Mouse (Mus musculus) small intestine, adult 2 months (tissue): ENCODE measurements around the gene Mtmr3. TPM values are rescaled to one million over a fixed set of nuclear protein-coding genes. Genes with fewer than 3 reads are reported as not detected.

ENCODE experiments used
- H3K27ac ChIP-seq: fragments of 200-500 bp; 2 replicates; pipeline ENCODE4 v1.5.1; 2012; ENCODE audit warnings: low read depth, low read length, control low read depth, inconsistent platforms; ENCODE audit not compliant: insufficient read depth
- H3K27me3 ChIP-seq: fragments of 200-500 bp; 2 replicates; pipeline ENCODE4 v1.6.1; 2012; ENCODE audit warnings: mild to moderate bottlenecking, moderate library complexity, low read length, inconsistent platforms; ENCODE audit not compliant: control insufficient read depth, insufficient read depth
- H3K36me3 ChIP-seq: fragments of 200-500 bp; 2 replicates; pipeline ENCODE4 v1.6.1; 2012; ENCODE audit warnings: mild to moderate bottlenecking, low read length, control low read depth, inconsistent platforms; ENCODE audit not compliant: control insufficient read depth, insufficient read depth
- H3K4me1 ChIP-seq: fragments of 200-500 bp; 2 replicates; pipeline ENCODE4 v1.6.1; 2012; ENCODE audit warnings: low read length, inconsistent platforms, mixed read lengths; ENCODE audit not compliant: control insufficient read depth, insufficient read depth, insufficient read length
- H3K4me3 ChIP-seq: fragments of 200-500 bp; 2 replicates; pipeline ENCODE4 v1.5.1; 2012; ENCODE audit warnings: low read depth, mild to moderate bottlenecking, control low read depth, inconsistent platforms, low read length, moderate library complexity
- CTCF ChIP-seq: fragments of 200-500 bp; IDR thresholded peaks from 2 replicates; pipeline ENCODE4 v1.5.1; 2012; ENCODE audit warnings: low read depth, mild to moderate bottlenecking, control low read depth, inconsistent platforms, low read length, moderate library complexity, mixed read lengths; ENCODE audit not compliant: insufficient replicate concordance, insufficient read length; ENCODE audit errors: extremely low read depth
- POLR2A ChIP-seq: fragments of 200-500 bp; IDR thresholded peaks from 2 replicates; pipeline ENCODE4 v1.6.1; 2012; ENCODE audit warnings: low read depth, mild to moderate bottlenecking, control low read depth, inconsistent platforms, low read length, moderate library complexity
- WGBS: fragments of 180-500 bp; shearing (Covaris S2); methylation state at CpG from one replicate; pipeline ENCODE4 v1.1.7; 2018; 5-methylcytosine and 5-hydroxymethylcytosine counted together
- polyA plus RNA-seq: library from polyadenylated mRNA; depleted of rRNA; stranded (reverse); fragments of >200 nt; gene quantifications from 2 replicates; pipeline ENCODE4 v1.2.3, GENCODE M21; 2012

Mtmr3 gene
- polyA plus RNA-seq, 1 experiment = 19.6 TPM

- no peak for TF ChIP-seq POLR2A
- no peak for TF ChIP-seq CTCF
- Histone ChIP-seq H3K27ac (no peak overlapping the region), H3K27me3 (no peaks in the 10 kb centered on the region), H3K4me3 (no peak overlapping the region), H3K36me3 (no peaks in the 10 kb centered on the region), H3K4me1 (peaks cover 11% of the 10 kb centered on the region; the same call in 1 of the 2 replicates)
- WGBS = 71% methylated on average over 5 of the region's 5 CpGs
Observed at GRCm38 (mm10) chr11:4634395-4634794, 39.7 kb upstream of the Mtmr3 start.

GRCm38 (mm10) chr11:4633420-4633819, 38.8 kb upstream of the Mtmr3 start:
- Histone ChIP-seq H3K27me3 (no peaks in the 10 kb centered on the region), H3K4me3 (no peak overlapping the region), H3K4me1 (peaks cover 5% of the 10 kb centered on the region; the same call in 1 of the 2 replicates), H3K36me3 (no peaks in the 10 kb centered on the region), H3K27ac (no peak overlapping the region)
- WGBS = 69% methylated on average over 2 of the region's 2 CpGs
- TF ChIP-seq CTCF = no peak
- TF ChIP-seq POLR2A = no peak

DNA sequence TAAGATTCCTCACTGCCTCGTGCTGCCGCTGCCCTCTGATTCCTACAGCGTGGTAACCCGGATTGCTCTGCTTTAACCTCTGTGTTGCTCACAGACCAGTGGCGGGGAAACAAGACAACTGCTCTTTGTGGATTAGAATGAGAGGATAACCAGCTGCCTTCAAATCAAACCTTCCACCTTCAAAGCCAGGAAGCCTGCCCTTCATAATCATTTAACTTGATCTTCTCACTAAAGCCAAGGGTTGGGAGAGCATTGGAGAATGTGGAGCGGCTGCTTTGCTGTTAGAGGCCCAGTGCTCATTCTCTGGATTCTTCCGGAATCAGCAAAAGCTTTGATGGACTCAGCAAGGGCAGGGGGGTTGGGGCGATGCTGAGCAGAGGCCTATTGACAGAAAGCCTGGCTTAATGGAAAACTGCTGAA, 35.2 kb upstream of the Mtmr3 start:
- no peaks in the 10 kb centered on the region for H3K27me3 ChIP-seq
- H3K27ac ChIP-seq = no peak overlapping the region
- no peak for TF ChIP-seq POLR2A
- TF ChIP-seq CTCF = no peak
- WGBS = 66% methylated on average over 8 of the region's 8 CpGs
- no peak overlapping the region for H3K4me3 ChIP-seq
- no peaks in the 10 kb centered on the region for H3K4me1 ChIP-seq
- H3K36me3 ChIP-seq = no peaks in the 10 kb centered on the region

GRCm38 (mm10) chr11:4627636-4628035, 33.0 kb upstream of the Mtmr3 start:
- 59% methylated on average over 7 of the region's 7 CpGs for WGBS

GRCm38 (mm10) chr11:4625931-4626330, 31.3 kb upstream of the Mtmr3 start:
- no peak overlapping the region for H3K27ac ChIP-seq
- no peaks in the 10 kb centered on the region for H3K27me3 ChIP-seq
- no peaks in the 10 kb centered on the region for H3K4me1 ChIP-seq
- H3K4me3 ChIP-seq = no peak overlapping the region
- H3K36me3 ChIP-seq = no peaks in the 10 kb centered on the region
- TF ChIP-seq POLR2A (no peak), CTCF (no peak)
- WGBS = 82% methylated on average over 7 of the region's 7 CpGs

More at GRCm38 (mm10) chr11:4627636-4628035, 33.0 kb upstream of the Mtmr3 start:
- Histone ChIP-seq H3K27me3 (no peaks in the 10 kb centered on the region), H3K36me3 (no peaks in the 10 kb centered on the region), H3K4me3 (no peak overlapping the region), H3K4me1 (no peaks in the 10 kb centered on the region), H3K27ac (no peak overlapping the region)
- no peak for TF ChIP-seq POLR2A
- no peak for TF ChIP-seq CTCF

DNA sequence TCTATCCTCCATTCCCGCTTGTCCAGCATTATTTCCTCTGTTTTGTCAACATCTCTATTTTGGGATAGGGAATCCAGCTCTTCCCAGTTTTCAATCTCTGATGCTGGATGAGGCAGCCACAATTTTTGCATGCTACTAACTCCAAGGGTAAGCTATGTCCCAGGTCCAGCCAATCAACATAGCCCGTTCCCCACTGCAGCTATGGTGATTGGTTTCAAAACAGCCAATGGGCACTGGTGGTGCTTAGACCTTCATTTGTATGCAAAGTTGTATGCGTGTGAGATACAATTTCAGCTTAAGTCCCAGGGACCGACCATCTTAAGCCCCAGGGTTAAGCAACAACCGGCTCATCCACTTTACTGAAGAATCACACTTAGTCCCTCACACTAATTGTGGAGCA, 28.3 kb upstream of the Mtmr3 start:
- 69% methylated on average over 5 of the region's 5 CpGs for WGBS
- no peaks in the 10 kb centered on the region for H3K27me3 ChIP-seq

GRCm38 (mm10) chr11:4622442-4622986, 27.9 kb upstream of the Mtmr3 start:
- TF ChIP-seq CTCF (no peak), POLR2A (no peak)
- Histone ChIP-seq H3K36me3 (no peaks in the 10 kb centered on the region), H3K4me1 (no peaks in the 10 kb centered on the region), H3K27me3 (no peaks in the 10 kb centered on the region), H3K27ac (no peak overlapping the region), H3K4me3 (no peak overlapping the region)
- 73% methylated on average over 7 of the region's 7 CpGs for WGBS

More for the DNA sequence above, 28.3 kb upstream of the Mtmr3 start:
- H3K4me1 ChIP-seq = no peaks in the 10 kb centered on the region
- no peak overlapping the region for H3K27ac ChIP-seq
- no peak overlapping the region for H3K4me3 ChIP-seq
- H3K36me3 ChIP-seq = no peaks in the 10 kb centered on the region
- no peak for TF ChIP-seq POLR2A
- no peak for TF ChIP-seq CTCF
